Comparison of ENCODE assay signal across 8 mouse cellular contexts in genomic region chr3:108855864-108856263, GRCm38 (mm10). TPM values are rescaled to one million over a fixed set of nuclear protein-coding genes. Genes with fewer than 3 reads are reported as not detected.
DNase-seq lines count a peak whose midpoint lies in the region; ATAC-seq and TF ChIP-seq lines count a peak whose summit lies in the region.

No protein-coding gene starts in this region.

- H3K4me2 ChIP-seq in forebrain, embryonic 13.5 days: no peak overlapping the region
- no peak overlapping the region for H3K4me2 ChIP-seq in forebrain, embryonic 12.5 days
- no peak overlapping the region for H3K4me2 ChIP-seq in neural tube, embryonic 13.5 days
- H3K4me2 ChIP-seq in embryonic facial prominence, embryonic 14.5 days (ENCODE audit: low read depth, low read length): no peak overlapping the region

- no peaks in the 10 kb centered on the region for H3K27me3 ChIP-seq in forebrain, embryonic 13.5 days
- H3K27me3 ChIP-seq in forebrain, embryonic 12.5 days: 0 out of 2 replicates have a peak, but pooled peaks cover 2% of the 10 kb centered on the region
- H3K27me3 ChIP-seq in neural tube, embryonic 13.5 days: no peaks in the 10 kb centered on the region
- no peaks in the 10 kb centered on the region for H3K27me3 ChIP-seq in embryonic facial prominence, embryonic 14.5 days (replicated peaks; ENCODE audit: control insufficient read depth, insufficient read depth, low read length)

- H3K36me3 ChIP-seq in forebrain, embryonic 13.5 days (ENCODE audit: poor library complexity, severe bottlenecking): no peaks in the 10 kb centered on the region
- no peaks in the 10 kb centered on the region for H3K36me3 ChIP-seq in forebrain, embryonic 12.5 days (replicated peaks)
- no peaks in the 10 kb centered on the region for H3K36me3 ChIP-seq in neural tube, embryonic 13.5 days
- H3K36me3 ChIP-seq in embryonic facial prominence, embryonic 14.5 days (ENCODE audit: control insufficient read depth, insufficient read depth, low read length): no peaks in the 10 kb centered on the region

- H3K4me3 ChIP-seq in forebrain, embryonic 13.5 days: no peak overlapping the region
- H3K4me3 ChIP-seq in forebrain, embryonic 12.5 days (replicated peaks): no peak overlapping the region
- H3K4me3 ChIP-seq in neural tube, embryonic 13.5 days: no peak overlapping the region
- no peak overlapping the region for H3K4me3 ChIP-seq in embryonic facial prominence, embryonic 14.5 days (ENCODE audit: low read depth, low read length)
- H3K4me3 ChIP-seq in olfactory bulb, adult 2 months (ENCODE audit: insufficient read depth, low read depth, low read length): no peak overlapping the region

- TF ChIP-seq POLR2A in olfactory bulb, adult 2 months (IDR thresholded peaks at IDR 0.05; ENCODE audit: insufficient read depth, low read depth, low read length): no peak

- H3K9ac ChIP-seq in forebrain, embryonic 13.5 days: 0 out of 2 replicates have a peak overlapping the region, but pooled peaks have one; percentile 27
- no peak overlapping the region for H3K9ac ChIP-seq in forebrain, embryonic 12.5 days
- H3K9ac ChIP-seq in neural tube, embryonic 13.5 days: no peak overlapping the region
- H3K9ac ChIP-seq in embryonic facial prominence, embryonic 14.5 days (ENCODE audit: low read depth, low read length): no peak overlapping the region

- no peak for ATAC-seq in forebrain, embryonic 13.5 days
- ATAC-seq in forebrain, embryonic 12.5 days (ENCODE audit: low FRiP score): no peak
- ATAC-seq in neural tube, embryonic 13.5 days (ENCODE audit: low read depth): no peak
- no peak for ATAC-seq in embryonic facial prominence, embryonic 14.5 days (ENCODE audit: low read depth)
- ATAC-seq in hematopoietic stem cell, adult 5-6 weeks (replicated peaks in 1 of 2; ENCODE audit: insufficient read depth in 1 of 2, low FRiP score in 2 of 2, low TSS enrichment in 1 of 2, low read depth in 1 of 2, poor library complexity in 2 of 2, severe bottlenecking in 2 of 2): peak; percentile 30 to 52

- H3K9me3 ChIP-seq in forebrain, embryonic 13.5 days (replicated peaks): no peaks in the 10 kb centered on the region
- no peaks in the 10 kb centered on the region for H3K9me3 ChIP-seq in forebrain, embryonic 12.5 days
- no peaks in the 10 kb centered on the region for H3K9me3 ChIP-seq in neural tube, embryonic 13.5 days
- H3K9me3 ChIP-seq in embryonic facial prominence, embryonic 14.5 days (ENCODE audit: control insufficient read depth, low read length): no peaks in the 10 kb centered on the region

- WGBS in forebrain, embryonic 13.5 days: 59% methylated on average over 10 of the region's 10 CpGs
- WGBS in forebrain, embryonic 12.5 days: 67% methylated on average over 10 of the region's 10 CpGs
- WGBS in neural tube, embryonic 13.5 days: 70% methylated on average over 10 of the region's 10 CpGs
- 57% methylated on average over 10 of the region's 10 CpGs for WGBS in embryonic facial prominence, embryonic 14.5 days
- WGBS in olfactory bulb, adult 2 months: 46% methylated on average over 10 of the region's 10 CpGs

- 0 out of 2 replicates have a peak overlapping the region, but pooled peaks have one; percentile 19 for H3K27ac ChIP-seq in forebrain, embryonic 13.5 days
- no peak overlapping the region for H3K27ac ChIP-seq in forebrain, embryonic 12.5 days
- H3K27ac ChIP-seq in neural tube, embryonic 13.5 days (replicated peaks): peak overlapping the region; percentile 4; the same call in 1 of the 2 replicates
- H3K27ac ChIP-seq in embryonic facial prominence, embryonic 14.5 days (replicated peaks; ENCODE audit: low read depth, low read length): peak overlapping the region; percentile 24
- H3K27ac ChIP-seq in olfactory bulb, adult 2 months (ENCODE audit: insufficient read depth, low read depth, low read length): peak overlapping the region; percentile 74

- no peak for DNase-seq in neural tube, embryonic 10.5 days (ENCODE audit: extremely low spot score, low spot score)
- DNase-seq in embryonic facial prominence, embryonic 14.5 days (ENCODE audit: low spot score): peak; percentile 63
- no peak for DNase-seq in cerebellum, adult 11-12 months

- H3K4me1 ChIP-seq in forebrain, embryonic 13.5 days: peaks cover 38% of the 10 kb centered on the region
- H3K4me1 ChIP-seq in forebrain, embryonic 12.5 days: peaks cover 29% of the 10 kb centered on the region
- H3K4me1 ChIP-seq in neural tube, embryonic 13.5 days (replicated peaks): peaks cover 33% of the 10 kb centered on the region
- H3K4me1 ChIP-seq in embryonic facial prominence, embryonic 14.5 days (ENCODE audit: control insufficient read depth, insufficient read depth, low read length): peaks cover 20% of the 10 kb centered on the region
- H3K4me1 ChIP-seq in olfactory bulb, adult 2 months (ENCODE audit: control insufficient read depth, insufficient read depth, low read length): peaks cover 32% of the 10 kb centered on the region

- TF ChIP-seq CTCF in olfactory bulb, adult 2 months (IDR thresholded peaks at IDR 0.05; ENCODE audit: insufficient read depth, low read depth, low read length): no peak

RNA-seq across cellular contexts. Expression of gene Stxbp3, which starts 15.5 kb away (rescaled TPM):
- polyA plus RNA-seq in forebrain, embryonic 13.5 days (2015; fragmentation: Nextera tagmentation; extraction: Ambion mirVana): 16.0 and 17.1 TPM in 2 replicates
- polyA plus RNA-seq in forebrain, embryonic 12.5 days (2016; fragmentation: Nextera tagmentation; extraction: Ambion mirVana): 21.3 and 23.1 TPM in 2 replicates
- polyA plus RNA-seq in neural tube, embryonic 13.5 days (2015; fragmentation: Nextera tagmentation; extraction: Ambion mirVana): 15.9 and 19.2 TPM in 2 replicates
- polyA plus RNA-seq in embryonic facial prominence, embryonic 14.5 days (2014; fragmentation: Nextera tagmentation; extraction: Ambion mirVana): 35.3 and 35.7 TPM in 2 replicates
- 40.5 and 44.3 TPM in 2 replicates for total RNA-seq in hematopoietic stem cell, adult 5-6 weeks (2017)
- polyA plus RNA-seq in olfactory bulb, adult 2 months (2012; ENCODE audit: insufficient read depth, insufficient read length, low replicate concordance, missing spikeins): not detected in 2 replicates

RNA-seq across cellular contexts. Expression of gene Fndc7, which starts 33.9 kb away (rescaled TPM):
- not detected in 2 replicates for polyA plus RNA-seq in forebrain, embryonic 13.5 days (2015; fragmentation: Nextera tagmentation; extraction: Ambion mirVana)
- polyA plus RNA-seq in forebrain, embryonic 12.5 days (2016; fragmentation: Nextera tagmentation; extraction: Ambion mirVana): 0.22 TPM in 1 of 2 replicates, not detected in the other
- 0.28 TPM in 1 of 2 replicates, not detected in the other for polyA plus RNA-seq in neural tube, embryonic 13.5 days (2015; fragmentation: Nextera tagmentation; extraction: Ambion mirVana)
- polyA plus RNA-seq in embryonic facial prominence, embryonic 14.5 days (2014; fragmentation: Nextera tagmentation; extraction: Ambion mirVana): 0.18 and 0.60 TPM in 2 replicates
- total RNA-seq in hematopoietic stem cell, adult 5-6 weeks (2017): not detected in 2 replicates
- polyA plus RNA-seq in olfactory bulb, adult 2 months (2012; ENCODE audit: insufficient read depth, insufficient read length, low replicate concordance, missing spikeins): not detected in 2 replicates

RNA-seq across cellular contexts. Expression of gene Prpf38b, which starts 55.7 kb away (rescaled TPM):
- 74.3 and 74.9 TPM in 2 replicates for polyA plus RNA-seq in forebrain, embryonic 13.5 days (2015; fragmentation: Nextera tagmentation; extraction: Ambion mirVana)
- polyA plus RNA-seq in forebrain, embryonic 12.5 days (2016; fragmentation: Nextera tagmentation; extraction: Ambion mirVana): 85.1 and 87.0 TPM in 2 replicates
- polyA plus RNA-seq in neural tube, embryonic 13.5 days (2015; fragmentation: Nextera tagmentation; extraction: Ambion mirVana): 63.6 and 79.4 TPM in 2 replicates
- 57.8 and 58.1 TPM in 2 replicates for polyA plus RNA-seq in embryonic facial prominence, embryonic 14.5 days (2014; fragmentation: Nextera tagmentation; extraction: Ambion mirVana)
- 270 and 419 TPM in 2 replicates for total RNA-seq in hematopoietic stem cell, adult 5-6 weeks (2017)
- not detected in 2 replicates for polyA plus RNA-seq in olfactory bulb, adult 2 months (2012; ENCODE audit: insufficient read depth, insufficient read length, low replicate concordance, missing spikeins)

Comparison
In these comparisons a context has a peak if more than half of its experiments do, and no peak if none do; other contexts are left out.
1. ATAC-seq: peak in hematopoietic stem cell, adult 5-6 weeks (2 of 2); none in forebrain, embryonic 13.5 days (single experiment), forebrain, embryonic 12.5 days (single experiment), neural tube, embryonic 13.5 days (single experiment) and embryonic facial prominence, embryonic 14.5 days (single experiment).